Mouse (Mus musculus) CH12.LX (cell line): ENCODE results near the gene Muc3. TPM values are rescaled to one million over a fixed set of nuclear protein-coding genes. Genes with fewer than 3 reads are reported as not detected.

Experiments
- DNase-seq: peaks from one replicate; pipeline ENCODE4 v3.0.0-alpha.2; 2013; ENCODE audit errors: extremely low read depth
- H3K27ac ChIP-seq: 2 replicates; pipeline ENCODE4 v1.5.1; 2012; ENCODE audit warnings: low read depth, mild to moderate bottlenecking, control low read depth, moderate library complexity; ENCODE audit not compliant: insufficient read depth
- H3K27me3 ChIP-seq: replicated peaks from 2 replicates; pipeline ENCODE3; 2012; ENCODE audit warnings: inconsistent platforms
- H3K36me3 ChIP-seq, 2 experiments: replicated peaks in 1 of 2; 2 replicates each; pipeline versions ENCODE3 to v1.6.1; 2012; ENCODE audit warnings: inconsistent platforms in 1 of 2, low read length in 1 of 2, mild to moderate bottlenecking in 1 of 2, mixed read lengths in 1 of 2, moderate library complexity in 1 of 2; ENCODE audit not compliant: control insufficient read depth in 1 of 2, insufficient read depth in 1 of 2
- H3K4me1 ChIP-seq, 2 experiments: 2 replicates each; pipeline ENCODE4 v1.6.1; 2012; ENCODE audit warnings: inconsistent platforms in 1 of 2, moderate library complexity in 1 of 2; ENCODE audit not compliant: insufficient read depth in 2 of 2, control insufficient read depth in 1 of 2
- H3K4me2 ChIP-seq: 2 replicates; pipeline ENCODE4 v1.6.1; 2012; ENCODE audit warnings: low read depth, mild to moderate bottlenecking, control low read depth; ENCODE audit not compliant: poor library complexity, insufficient read depth, severe bottlenecking
- H3K4me3 ChIP-seq, 3 experiments: fragments of 150-350 bp in 1 of 3; sonication (generic) in 1 of 3; replicated peaks in 1 of 3; 2 replicates each; pipeline versions ENCODE3 to v1.5.1; 2011 to 2012; ENCODE audit warnings: low read depth in 2 of 3, low read length in 2 of 3, mild to moderate bottlenecking in 2 of 3, moderate library complexity in 2 of 3, control low read depth in 1 of 3, improper control_type of control experiment in 1 of 3, inconsistent platforms in 1 of 3, mixed read lengths in 1 of 3; ENCODE audit not compliant: poor library complexity in 1 of 3
- H3K79me2 ChIP-seq: replicated peaks from 2 replicates; pipeline ENCODE4 v1.6.1; 2012; ENCODE audit warnings: mild to moderate bottlenecking, moderate library complexity; ENCODE audit not compliant: control insufficient read depth, poor library complexity, insufficient read depth, severe bottlenecking; ENCODE audit errors: extremely low read depth
- H3K9ac ChIP-seq: 2 replicates; pipeline ENCODE4 v1.6.1; 2012; ENCODE audit warnings: low read depth, mild to moderate bottlenecking, control low read depth, moderate library complexity; ENCODE audit not compliant: insufficient read depth
- H3K9me3 ChIP-seq: replicated peaks from 2 replicates; pipeline ENCODE3; 2012; ENCODE audit warnings: low read length, inconsistent platforms, mixed read lengths
- BHLHE40 ChIP-seq: IDR thresholded peaks from 2 replicates; pipeline ENCODE4 v1.6.1; 2011; ENCODE audit warnings: mild to moderate bottlenecking, low read depth, low read length, improper control_type of control experiment
- CTCF ChIP-seq, 2 experiments: IDR thresholded peaks in 1 of 2; conservative IDR thresholded peaks in 1 of 2; 2 replicates each; pipeline ENCODE4 v1.5.1; 2011 to 2012; ENCODE audit warnings: low read depth in 2 of 2, low read length in 2 of 2, improper control_type of control experiment in 1 of 2, inconsistent platforms in 1 of 2, mild to moderate bottlenecking in 1 of 2, moderate library complexity in 1 of 2
- E2F4 ChIP-seq: IDR thresholded peaks from 2 replicates; pipeline ENCODE4 v1.6.1; 2011; ENCODE audit warnings: low read depth, low read length, improper control_type of control experiment; ENCODE audit not compliant: insufficient replicate concordance
- EP300 ChIP-seq: IDR thresholded peaks from 2 replicates; pipeline ENCODE4 v1.6.1; 2011; ENCODE audit warnings: low read length, improper control_type of control experiment
- ETS1 ChIP-seq: conservative IDR thresholded peaks from 2 replicates; pipeline ENCODE4 v1.6.1; 2012; ENCODE audit warnings: low read depth, mild to moderate bottlenecking, inconsistent platforms, low read length, improper control_type of control experiment, moderate library complexity
- GABPA ChIP-seq: IDR thresholded peaks from 2 replicates; pipeline ENCODE4 v1.6.1; 2012; ENCODE audit warnings: low read depth, low read length, improper control_type of control experiment, inconsistent platforms; ENCODE audit not compliant: insufficient replicate concordance
- IRF4 ChIP-seq: IDR thresholded peaks from 2 replicates; pipeline ENCODE4 v1.6.1; 2014; ENCODE audit warnings: low read depth, mild to moderate bottlenecking, inconsistent platforms, low read length, improper control_type of control experiment
- KAT2A ChIP-seq: IDR thresholded peaks from 2 replicates; pipeline ENCODE4 v1.6.1; 2012; ENCODE audit warnings: low read length, improper control_type of control experiment, inconsistent platforms; ENCODE audit not compliant: insufficient replicate concordance
- MAFK ChIP-seq: IDR thresholded peaks from 2 replicates; pipeline ENCODE4 v1.6.1; 2011; ENCODE audit warnings: low read length, improper control_type of control experiment; ENCODE audit not compliant: insufficient replicate concordance
- MAX ChIP-seq: IDR thresholded peaks from 2 replicates; pipeline ENCODE4 v1.6.1; 2011; ENCODE audit warnings: low read length, improper control_type of control experiment
- MAZ ChIP-seq: IDR thresholded peaks from 2 replicates; pipeline ENCODE4 v1.6.1; 2012; ENCODE audit warnings: low read depth, mild to moderate bottlenecking, inconsistent platforms, low read length, improper control_type of control experiment, moderate library complexity
- NELFE ChIP-seq: IDR thresholded peaks from 2 replicates; pipeline ENCODE4 v1.6.1; 2011; ENCODE audit warnings: low read depth, low read length, improper control_type of control experiment
- POLR2AphosphoS2 ChIP-seq: IDR thresholded peaks from 2 replicates; pipeline ENCODE4 v1.6.1; 2011; ENCODE audit warnings: low read depth, low read length, improper control_type of control experiment
- RAD21 ChIP-seq: IDR thresholded peaks from 2 replicates; pipeline ENCODE4 v1.6.1; 2011; ENCODE audit warnings: low read depth, mild to moderate bottlenecking, low read length, improper control_type of control experiment, moderate library complexity
- RCOR1 ChIP-seq: conservative IDR thresholded peaks from 2 replicates; pipeline ENCODE4 v1.6.1; 2012; ENCODE audit warnings: low read depth, mild to moderate bottlenecking, inconsistent platforms, low read length, improper control_type of control experiment
- SIN3A ChIP-seq: IDR thresholded peaks from 2 replicates; pipeline ENCODE4 v1.6.1; 2012; ENCODE audit warnings: low read length, improper control_type of control experiment, inconsistent platforms
- SMC3 ChIP-seq: IDR thresholded peaks from 2 replicates; pipeline ENCODE4 v1.6.1; 2011; ENCODE audit warnings: low read depth, low read length, improper control_type of control experiment
- TBP ChIP-seq: conservative IDR thresholded peaks from 2 replicates; pipeline ENCODE4 v1.6.1; 2011; ENCODE audit warnings: low read depth, low read length, improper control_type of control experiment
- TCF12 ChIP-seq: IDR thresholded peaks from 2 replicates; pipeline ENCODE4 v1.6.1; 2014; ENCODE audit warnings: low read depth, mild to moderate bottlenecking, inconsistent platforms, low read length, improper control_type of control experiment
- UBTF ChIP-seq: IDR thresholded peaks from 2 replicates; pipeline ENCODE4 v1.6.1; 2012; ENCODE audit warnings: low read depth, mild to moderate bottlenecking, inconsistent platforms, low read length, improper control_type of control experiment, moderate library complexity
- USF2 ChIP-seq: conservative IDR thresholded peaks from 2 replicates; pipeline ENCODE4 v1.6.1; 2011; ENCODE audit warnings: low read depth, low read length, improper control_type of control experiment
- ZMIZ1 ChIP-seq: IDR thresholded peaks from 2 replicates; pipeline ENCODE4 v1.6.1; 2012; ENCODE audit warnings: low read depth, mild to moderate bottlenecking, inconsistent platforms, low read length, improper control_type of control experiment
- dilution Hi-C: fragments of 300-500 bp; cut with MboI; formaldehyde crosslinking; loops from 2 replicates; pipeline ENCODE4 v1.14.3; 2020; ENCODE audit warnings: low sequenced_read_pairs; ENCODE audit not compliant: extremely low pct_unique_long_range_greater_than_20kb, extremely low pct_ligation_motif_present
- in situ Hi-C: fragments of 300-500 bp; cut with MboI; formaldehyde crosslinking; loops from 3 replicates; pipeline ENCODE4 v1.14.3; 2019; ENCODE audit warnings: low sequenced_read_pairs, low pct_ligation_motif_present, low pct_unique_long_range_greater_than_20kb, mixed read lengths
- polyA plus RNA-seq: library from polyadenylated mRNA; unstranded; fragments of >175 nt; gene quantifications from 2 replicates; pipeline ENCODE4 v1.2.1, GENCODE M21; 2012; ENCODE audit warnings: low read depth; ENCODE audit not compliant: insufficient read length
- total RNA-seq, 2 experiments: library from RNA; depleted of rRNA; stranded (reverse); fragments of 300-350 nt in 1 of 2; fragments of >200 nt in 1 of 2; gene quantifications; 2 replicates each; pipeline ENCODE4 v1.2.3; 2012 to 2014

Gene Muc3
- total and polyA plus RNA-seq, 3 experiments, result 0.13 TPM; not detected in 2

- Histone ChIP-seq H3K27me3 (peaks cover 77% of the 10 kb centered on the region), H3K9ac (no peak overlapping the region), H3K9me3 (no peaks in the 10 kb centered on the region), H3K4me3 (no peak overlapping the region), H3K4me1 (no peaks in the 10 kb centered on the region), H3K27ac (no peak overlapping the region), H3K36me3 (no peaks in the 10 kb centered on the region), H3K4me2 (no peak overlapping the region), H3K79me2 (no peaks in the 10 kb centered on the region)
- dilution Hi-C loops (no loop called here), in situ Hi-C loops (no loop called here)
- no peak for DNase-seq
- TF ChIP-seq MAZ (no peak), NELFE (no peak), SIN3A (no peak), MAFK (no peak), TCF12 (no peak), GABPA (no peak), RCOR1 (no peak), UBTF (no peak), POLR2AphosphoS2 (no peak), IRF4 (no peak), RAD21 (no peak), E2F4 (no peak)
Measured at GRCm38 (mm10) chr5:137166012-137166411, 16.9 kb upstream of the Muc3 start.

GRCm38 (mm10) chr5:137161853-137162252 lies 12.7 kb upstream of the Muc3 start:
- dilution Hi-C loops, result no loop called here

More at GRCm38 (mm10) chr5:137161853-137162252, 12.7 kb upstream of the Muc3 start:
- no peak overlapping the region for H3K27ac ChIP-seq
- peaks cover 2% of the 10 kb centered on the region for H3K9me3 ChIP-seq
- no peaks in the 10 kb centered on the region for H3K4me1 ChIP-seq
- no peak overlapping the region for H3K4me3 ChIP-seq
- H3K9ac ChIP-seq, result no peak overlapping the region
- no peaks in the 10 kb centered on the region for H3K36me3 ChIP-seq
- in situ Hi-C loops, result no loop called here
- H3K27me3 ChIP-seq, result peaks cover 58% of the 10 kb centered on the region
- H3K4me2 ChIP-seq, result no peak overlapping the region
- TF ChIP-seq BHLHE40, result no peak
- TF ChIP-seq TCF12, result no peak
- no peak for TF ChIP-seq E2F4
- no peak for TF ChIP-seq IRF4
- no peak for TF ChIP-seq MAFK
- TF ChIP-seq GABPA, result no peak
- TF ChIP-seq EP300, result no peak
- TF ChIP-seq KAT2A, result no peak
- TF ChIP-seq UBTF, result no peak
- no peak for TF ChIP-seq USF2
- no peak for TF ChIP-seq CTCF (conservative IDR thresholded peaks at IDR 0.05 in 1 of 2, IDR thresholded peaks at IDR 0.05 in 1 of 2; ENCODE audit: low read depth in 2 of 2, low read length in 2 of 2)
- no peak for TF ChIP-seq MAX
- TF ChIP-seq SIN3A, result no peak
- no peak for TF ChIP-seq ZMIZ1
- no peak for TF ChIP-seq TBP
- no peak for TF ChIP-seq ETS1
- no peak for TF ChIP-seq SMC3
- TF ChIP-seq, all 38 proteins: peak for 0
- DNase-seq, result no peak
- no peaks in the 10 kb centered on the region for H3K79me2 ChIP-seq
